8 mouse cellular contexts compared by ENCODE assay signal in genomic region chr3:109782289-109782951, GRCm38 (mm10).
DNase-seq lines count a peak whose midpoint lies in the region; ATAC-seq and TF ChIP-seq lines count a peak whose summit lies in the region.

No protein-coding gene starts in this region.

- H3K4me2 ChIP-seq in liver, embryonic 16.5 days (ENCODE audit: low read depth, low read length): peak overlapping the region; percentile 32; the same call in 1 of the 2 replicates

- H3K36me3 ChIP-seq in ES-Bruce4 (ENCODE audit: control insufficient read depth, insufficient read depth, low read length, poor library complexity, severe bottlenecking): no peaks in the 10 kb centered on the region
- H3K36me3 ChIP-seq in forebrain, embryonic 10.5 days (replicated peaks): no peaks in the 10 kb centered on the region
- H3K36me3 ChIP-seq in liver, embryonic 16.5 days (ENCODE audit: control insufficient read depth, insufficient read depth): no peaks in the 10 kb centered on the region

- no peak overlapping the region for H3K9ac ChIP-seq in ES-Bruce4 (ENCODE audit: low read depth, poor library complexity, severe bottlenecking)
- no peak overlapping the region for H3K9ac ChIP-seq in liver, embryonic 16.5 days (ENCODE audit: low read depth, low read length)

- no peak for ATAC-seq in liver, embryonic 16.5 days (ENCODE audit: low read depth)
- no peak for ATAC-seq in erythroid progenitor cell, adult 5-6 weeks (replicated peaks; ENCODE audit: low FRiP score, poor library complexity, severe bottlenecking)

- no peak for TF ChIP-seq POLR2A in ES-Bruce4 (IDR thresholded peaks at IDR 0.05; ENCODE audit: insufficient read depth, low read length)

- H3K4me1 ChIP-seq in ES-Bruce4 (ENCODE audit: control insufficient read depth, insufficient read depth, low read length): no peaks in the 10 kb centered on the region
- H3K4me1 ChIP-seq in forebrain, embryonic 10.5 days: peaks cover 16% of the 10 kb centered on the region
- no peaks in the 10 kb centered on the region for H3K4me1 ChIP-seq in liver, embryonic 16.5 days (ENCODE audit: control insufficient read depth, low read depth, low read length)

- H3K4me3 ChIP-seq in ES-Bruce4 (ENCODE audit: low read depth, low read length): peak overlapping the region; percentile 27
- peak overlapping the region; percentile 58 for H3K4me3 ChIP-seq in forebrain, embryonic 10.5 days
- no peak overlapping the region for H3K4me3 ChIP-seq in liver, embryonic 16.5 days (ENCODE audit: low read depth, low read length)

- TF ChIP-seq EP300 in ES-Bruce4 (IDR thresholded peaks at IDR 0.05; ENCODE audit: insufficient read depth, low read depth, low read length): no peak

- WGBS in forebrain, embryonic 10.5 days: 2% methylated on average over 27 of the region's 27 CpGs
- 7% methylated on average over 27 of the region's 27 CpGs for WGBS in liver, embryonic 16.5 days (ENCODE audit: insufficient replicate concordance)

- peak; percentile 64 for TF ChIP-seq CTCF in ES-Bruce4 (IDR thresholded peaks at IDR 0.05; ENCODE audit: low read depth, low read length)

- peak; percentile 61 for DNase-seq in brain, embryonic 18.5 days (ENCODE audit: low read depth, low spot score)
- DNase-seq in forebrain, embryonic 10.5 days (ENCODE audit: extremely low spot score, low spot score): peak; percentile 72
- peak; percentile 27 for DNase-seq in heart, postnatal 4 days
- DNase-seq in layer of hippocampus, adult 18-20 months (ENCODE audit: low spot score in 2 of 2): peak; percentile 82 to 88
- DNase-seq in ovary, postnatal 10 days (ENCODE audit: low spot score): peak; percentile 13

- no peaks in the 10 kb centered on the region for H3K9me3 ChIP-seq in ES-Bruce4 (replicated peaks; ENCODE audit: control insufficient read depth, insufficient read depth, low read length, poor library complexity, severe bottlenecking)
- H3K9me3 ChIP-seq in forebrain, embryonic 10.5 days: no peaks in the 10 kb centered on the region
- H3K9me3 ChIP-seq in liver, embryonic 16.5 days (replicated peaks; ENCODE audit: control insufficient read depth, low read length): no peaks in the 10 kb centered on the region

- no peaks in the 10 kb centered on the region for H3K27me3 ChIP-seq in ES-Bruce4 (ENCODE audit: control insufficient read depth, insufficient read depth, low read length, poor library complexity, severe bottlenecking)
- peaks cover 9% of the 10 kb centered on the region; the same call in 1 of the 2 replicates for H3K27me3 ChIP-seq in forebrain, embryonic 10.5 days (ENCODE audit: poor library complexity, severe bottlenecking)
- H3K27me3 ChIP-seq in liver, embryonic 16.5 days (ENCODE audit: control insufficient read depth, insufficient read depth, low read depth, low read length): no peaks in the 10 kb centered on the region

- no peak overlapping the region for H3K27ac ChIP-seq in ES-Bruce4 (ENCODE audit: insufficient read depth, low read length)
- H3K27ac ChIP-seq in forebrain, embryonic 10.5 days: peak overlapping the region; percentile 88
- no peak overlapping the region for H3K27ac ChIP-seq in liver, embryonic 16.5 days (ENCODE audit: low read length)

Comparison
In these comparisons a context has a peak if more than half of its experiments do, and no peak if none do; other contexts are left out.
1. DNase-seq: peak in every context shown above with its lines; median percentile 85 in layer of hippocampus, adult 18-20 months; 72 in forebrain, embryonic 10.5 days; 61 in brain, embryonic 18.5 days; 27 in heart, postnatal 4 days; 13 in ovary, postnatal 10 days.